Mouse (Mus musculus) stomach, embryonic 14.5 days (tissue): ENCODE data around the gene Bcar1. TPM values are rescaled to one million over a fixed set of nuclear protein-coding genes. Genes with fewer than 3 reads are reported as not detected.

Experiments
- ATAC-seq: fragments of 200-750 bp; cut with Nextera tagmentation; 2 replicates; pipeline ENCODE4 v1.8.0; 2017; ENCODE audit warnings: low read depth, moderate TSS enrichment; ENCODE audit not compliant: insufficient number of reproducible peaks, insufficient read depth, low FRiP score
- H3K27ac ChIP-seq: fragments of 300-500 bp; sonication (generic); 2 replicates; pipeline ENCODE4 v1.5.1; 2014; ENCODE audit warnings: mild to moderate bottlenecking, low read length, moderate library complexity, mixed read lengths
- H3K27me3 ChIP-seq: fragments of 300-500 bp; sonication (generic); 2 replicates; pipeline ENCODE4 v1.6.1; 2014; ENCODE audit warnings: low read length, control low read depth, mixed read lengths; ENCODE audit not compliant: control insufficient read depth, insufficient read depth
- H3K36me3 ChIP-seq: fragments of 300-500 bp; sonication (generic); 2 replicates; pipeline ENCODE4 v1.6.1; 2014; ENCODE audit warnings: mild to moderate bottlenecking, control low read depth, low read length, moderate library complexity, mixed read lengths; ENCODE audit not compliant: control insufficient read depth, insufficient read depth
- H3K4me1 ChIP-seq: fragments of 300-500 bp; sonication (generic); 2 replicates; pipeline ENCODE4 v1.6.1; 2014; ENCODE audit warnings: low read length, control low read depth, mixed read lengths; ENCODE audit not compliant: control insufficient read depth, insufficient read depth
- H3K4me2 ChIP-seq: fragments of 300-500 bp; sonication (generic); replicated peaks from 2 replicates; pipeline ENCODE4 v1.6.1; 2014; ENCODE audit warnings: low read depth, low read length, control low read depth
- H3K4me3 ChIP-seq: fragments of 300-500 bp; sonication (generic); 2 replicates; pipeline ENCODE4 v1.5.1; 2014; ENCODE audit warnings: low read depth, low read length, control low read depth
- H3K9ac ChIP-seq: fragments of 300-500 bp; sonication (generic); replicated peaks from 2 replicates; pipeline ENCODE4 v1.6.1; 2014; ENCODE audit warnings: low read depth, mild to moderate bottlenecking, control low read depth, low read length, moderate library complexity, mixed read lengths
- H3K9me3 ChIP-seq: fragments of 300-500 bp; sonication (generic); 2 replicates; pipeline ENCODE4 v1.6.1; 2016; ENCODE audit warnings: low read depth, low read length, control low read depth; ENCODE audit not compliant: control insufficient read depth
- WGBS: fragments of 180-500 bp; shearing (Covaris S2); extraction: QIAGEN DNeasy Blood & Tissue Kit; methylation state at CpG from one replicate; pipeline ENCODE4 v1.1.7; 2014; 5-methylcytosine and 5-hydroxymethylcytosine counted together
- polyA plus RNA-seq: library from polyadenylated mRNA; unstranded; fragments of >200 nt; fragmentation: Nextera tagmentation; extraction: Ambion mirVana; gene quantifications from 2 replicates; pipeline ENCODE4 v1.2.1, GENCODE M21; 2014

The Bcar1 gene
- polyA plus RNA-seq, 1 experiment from 2014 or later, result 46.5 TPM

- Histone ChIP-seq H3K9ac (no peak overlapping the region), H3K9me3 (no peaks in the 10 kb centered on the region), H3K4me1 (peaks cover 29% of the 10 kb centered on the region), H3K27me3 (no peaks in the 10 kb centered on the region), H3K36me3 (peaks cover 8% of the 10 kb centered on the region; the same call in 1 of the 2 replicates), H3K4me3 (no peak overlapping the region), H3K27ac (no peak overlapping the region), H3K4me2 (no peak overlapping the region)
- WGBS, result 93% methylated on average over 6 of the region's 6 CpGs
- no peak for ATAC-seq
Observed at GRCm38 (mm10) chr8:111725341-111725740, 18.3 kb downstream of the Bcar1 start.

- Histone ChIP-seq H3K27ac (no peak overlapping the region), H3K36me3 (peaks cover 22% of the 10 kb centered on the region), H3K9me3 (no peaks in the 10 kb centered on the region), H3K27me3 (no peaks in the 10 kb centered on the region), H3K4me2 (no peak overlapping the region), H3K4me3 (no peak overlapping the region), H3K4me1 (peaks cover 30% of the 10 kb centered on the region), H3K9ac (no peak overlapping the region)
- 60% methylated on average over 4 of the region's 4 CpGs for WGBS
- no peak for ATAC-seq
Observed at GRCm38 (mm10) chr8:111720115-111720544, 23.5 kb downstream of the Bcar1 start.

- Histone ChIP-seq H3K27ac (no peak overlapping the region), H3K27me3 (no peaks in the 10 kb centered on the region), H3K4me1 (peaks cover 27% of the 10 kb centered on the region), H3K36me3 (peaks cover 34% of the 10 kb centered on the region), H3K9me3 (no peaks in the 10 kb centered on the region), H3K4me3 (no peak overlapping the region), H3K9ac (no peak overlapping the region), H3K4me2 (no peak overlapping the region)
- WGBS, result 53% methylated on average over 5 of the region's 5 CpGs
- ATAC-seq, result no peak
Observed at GRCm38 (mm10) chr8:111718937-111719336, 24.7 kb downstream of the Bcar1 start.

GRCm38 (mm10) chr8:111717866-111718265 lies 25.7 kb downstream of the Bcar1 start:
- Histone ChIP-seq H3K9me3 (no peaks in the 10 kb centered on the region), H3K4me3 (no peak overlapping the region), H3K9ac (no peak overlapping the region), H3K27me3 (no peaks in the 10 kb centered on the region), H3K4me1 (peaks cover 27% of the 10 kb centered on the region), H3K36me3 (peaks cover 44% of the 10 kb centered on the region), H3K4me2 (no peak overlapping the region), H3K27ac (peak overlapping the region; percentile 92)
- 52% methylated on average over 6 of the region's 6 CpGs for WGBS
- ATAC-seq, result no peak

GRCm38 (mm10) chr8:111717488-111717792 lies 26.2 kb downstream of the Bcar1 start:
- Histone ChIP-seq H3K4me2 (no peak overlapping the region), H3K36me3 (peaks cover 48% of the 10 kb centered on the region), H3K27me3 (no peaks in the 10 kb centered on the region), H3K27ac (peak overlapping the region; percentile 92), H3K4me1 (peaks cover 27% of the 10 kb centered on the region), H3K9me3 (no peaks in the 10 kb centered on the region), H3K9ac (no peak overlapping the region), H3K4me3 (no peak overlapping the region)
- no peak for ATAC-seq
- 84% methylated on average over 4 of the region's 4 CpGs for WGBS

- Histone ChIP-seq H3K27me3 (no peaks in the 10 kb centered on the region), H3K9ac (peak overlapping the region; percentile 28; the same call in 1 of the 2 replicates), H3K4me3 (no peak overlapping the region), H3K9me3 (no peaks in the 10 kb centered on the region), H3K36me3 (peaks cover 54% of the 10 kb centered on the region), H3K4me2 (no peak overlapping the region), H3K4me1 (peaks cover 27% of the 10 kb centered on the region), H3K27ac (peak overlapping the region; percentile 92)
- WGBS, result 63% methylated on average over 10 of the region's 10 CpGs
- ATAC-seq, result peak; percentile 37; the same call in 1 of the 2 replicates
Observed at GRCm38 (mm10) chr8:111716603-111717487, 26.8 kb downstream of the Bcar1 start.

- Histone ChIP-seq H3K36me3 (peaks cover 60% of the 10 kb centered on the region), H3K27ac (no peak overlapping the region; the same call in 1 of the 2 replicates), H3K27me3 (no peaks in the 10 kb centered on the region), H3K9ac (no peak overlapping the region), H3K9me3 (no peaks in the 10 kb centered on the region), H3K4me2 (no peak overlapping the region), H3K4me3 (no peak overlapping the region), H3K4me1 (peaks cover 27% of the 10 kb centered on the region)
- no peak for ATAC-seq
- WGBS, result 84% methylated on average over 13 of the region's 13 CpGs
Observed at GRCm38 (mm10) chr8:111715514-111715913, 28.1 kb downstream of the Bcar1 start.

GRCm38 (mm10) chr8:111714295-111714694 lies 29.3 kb downstream of the Bcar1 start:
- Histone ChIP-seq H3K36me3 (peaks cover 55% of the 10 kb centered on the region), H3K4me1 (peaks cover 27% of the 10 kb centered on the region), H3K9me3 (no peaks in the 10 kb centered on the region), H3K4me2 (no peak overlapping the region), H3K9ac (no peak overlapping the region), H3K4me3 (no peak overlapping the region), H3K27me3 (no peaks in the 10 kb centered on the region), H3K27ac (no peak overlapping the region)
- ATAC-seq, result no peak
- WGBS, result 95% methylated on average over 12 of the region's 12 CpGs
